Mouse (Mus musculus): ENCODE data around the gene Pcdh11x.

GRCm38 (mm10) chrX:120618460-120618859, 328.4 kb downstream of the Pcdh11x start:
- TF ChIP-seq CTCF (IDR thresholded peaks at IDR 0.05; ENCODE audit: control insufficient read depth, insufficient read depth, insufficient replicate concordance, low read depth, low read length): no peak
- no peak for TF ChIP-seq POLR2A (IDR thresholded peaks at IDR 0.05; ENCODE audit: control insufficient read depth, low read depth, low read length)
